Mouse (Mus musculus): ENCODE data around the gene Ddx1. TPM values are rescaled to one million over a fixed set of nuclear protein-coding genes. Genes with fewer than 3 reads are reported as not detected.

Gene Ddx1
- polyA plus RNA-seq, 1 experiment, result 43.2 TPM

DNA sequence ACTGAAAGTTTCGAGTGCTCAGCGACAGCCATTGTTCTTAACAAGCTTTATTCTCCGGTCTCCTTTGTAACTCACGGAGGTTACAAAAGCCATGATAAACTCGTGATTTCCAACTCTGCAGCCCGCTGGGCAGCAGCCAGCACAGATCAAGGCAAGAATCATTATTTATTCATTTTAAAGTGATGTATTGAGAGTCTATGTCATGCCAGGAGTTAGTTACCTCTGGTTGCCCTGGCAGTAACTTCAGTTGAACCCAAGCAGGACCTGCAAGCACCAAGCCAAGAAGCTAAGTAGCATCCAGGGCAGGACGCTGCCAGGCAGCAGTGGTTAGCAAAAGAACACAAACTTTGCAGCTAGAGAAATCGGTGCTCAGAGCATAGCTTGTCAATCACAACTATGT, 41.9 kb downstream of the Ddx1 start:
- TF ChIP-seq MYOG (IDR thresholded peaks at IDR 0.05; ENCODE audit: control insufficient read depth in 1 of 3, insufficient read depth in 1 of 3, insufficient read length in 2 of 3, low read depth in 2 of 3), result no peak
- TF ChIP-seq E2F4 (IDR thresholded peaks at IDR 0.05; ENCODE audit: insufficient read depth), result no peak
- TF ChIP-seq POLR2A (IDR thresholded peaks at IDR 0.05; ENCODE audit: insufficient read length, low read depth), result no peak
- no peak for TF ChIP-seq POLR2AphosphoS2 (IDR thresholded peaks at IDR 0.05; ENCODE audit: insufficient read length, low read depth)
- TF ChIP-seq USF1 (IDR thresholded peaks at IDR 0.05; ENCODE audit: low read depth), result no peak
- TF ChIP-seq TCF3 (IDR thresholded peaks at IDR 0.05; ENCODE audit: insufficient read length, low read depth), result no peak
- TF ChIP-seq REST (IDR thresholded peaks at IDR 0.05; ENCODE audit: insufficient read depth, insufficient read length), result no peak
- TF ChIP-seq MAX (IDR thresholded peaks at IDR 0.05; ENCODE audit: low read depth), result no peak
- no peak for TF ChIP-seq TCF12 (IDR thresholded peaks at IDR 0.05; ENCODE audit: insufficient read depth, poor library complexity, severe bottlenecking)
- TF ChIP-seq CEBPB (IDR thresholded peaks at IDR 0.05; ENCODE audit: insufficient read depth, poor library complexity, severe bottlenecking), result no peak
- no peak for TF ChIP-seq MYOD1 (IDR thresholded peaks at IDR 0.05; ENCODE audit: control insufficient read depth in 1 of 3, insufficient read length in 2 of 3, low read depth in 2 of 3)
- TF ChIP-seq SRF (IDR thresholded peaks at IDR 0.05; ENCODE audit: control insufficient read depth, insufficient read length, low read depth), result no peak
- no peaks in the 10 kb centered on the region for H3K36me3 ChIP-seq (ENCODE audit: control insufficient read depth, insufficient read depth)
- H3ac ChIP-seq (ENCODE audit: control insufficient read depth, insufficient read length), result no peak overlapping the region
- H3K27me3 ChIP-seq (ENCODE audit: control insufficient read depth, insufficient read depth, insufficient read length), result no peaks in the 10 kb centered on the region
- H3K79me2 ChIP-seq (ENCODE audit: control insufficient read depth, insufficient read depth), result no peaks in the 10 kb centered on the region
- no peak overlapping the region for H3K4me3 ChIP-seq
- H3K4me2 ChIP-seq (ENCODE audit: low read depth), result no peak overlapping the region

DNA sequence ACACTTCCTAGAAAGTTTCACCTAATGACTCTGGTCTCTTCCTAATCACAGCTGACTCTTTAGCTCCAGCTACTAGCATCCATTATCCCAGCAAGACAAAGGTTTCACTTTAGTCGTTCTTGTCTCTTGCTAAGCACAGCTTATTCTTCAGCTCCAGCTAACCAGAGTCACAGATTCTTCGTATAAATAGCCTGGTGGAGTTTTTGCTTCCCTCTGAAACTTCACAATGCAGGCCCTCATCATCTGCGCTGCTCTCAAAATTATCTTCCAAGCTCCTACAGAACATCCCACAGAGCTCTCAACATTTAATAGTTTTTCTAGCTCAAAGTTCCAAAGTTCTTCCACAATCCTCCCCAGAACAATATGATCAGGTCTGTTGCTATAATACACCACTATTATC, 43.3 kb downstream of the Ddx1 start:
- TF ChIP-seq TCF12 (IDR thresholded peaks at IDR 0.05; ENCODE audit: insufficient read depth, poor library complexity, severe bottlenecking), result no peak
- no peak for TF ChIP-seq MAX (IDR thresholded peaks at IDR 0.05; ENCODE audit: low read depth)
- TF ChIP-seq USF1 (IDR thresholded peaks at IDR 0.05; ENCODE audit: low read depth), result no peak
- no peak for TF ChIP-seq MYOG (IDR thresholded peaks at IDR 0.05; ENCODE audit: control insufficient read depth in 1 of 3, insufficient read depth in 1 of 3, insufficient read length in 2 of 3, low read depth in 2 of 3)
- TF ChIP-seq POLR2AphosphoS2 (IDR thresholded peaks at IDR 0.05; ENCODE audit: insufficient read length, low read depth), result no peak
- no peak for TF ChIP-seq POLR2A (IDR thresholded peaks at IDR 0.05; ENCODE audit: insufficient read length, low read depth)
- H3K4me2 ChIP-seq (ENCODE audit: low read depth), result no peak overlapping the region
- H3K36me3 ChIP-seq (ENCODE audit: control insufficient read depth, insufficient read depth), result no peaks in the 10 kb centered on the region
- no peak overlapping the region for H3K4me3 ChIP-seq
- no peaks in the 10 kb centered on the region for H3K79me2 ChIP-seq (ENCODE audit: control insufficient read depth, insufficient read depth)
- no peaks in the 10 kb centered on the region for H3K27me3 ChIP-seq (ENCODE audit: control insufficient read depth, insufficient read depth, insufficient read length)
- no peak overlapping the region for H3ac ChIP-seq (ENCODE audit: control insufficient read depth, insufficient read length)

DNA sequence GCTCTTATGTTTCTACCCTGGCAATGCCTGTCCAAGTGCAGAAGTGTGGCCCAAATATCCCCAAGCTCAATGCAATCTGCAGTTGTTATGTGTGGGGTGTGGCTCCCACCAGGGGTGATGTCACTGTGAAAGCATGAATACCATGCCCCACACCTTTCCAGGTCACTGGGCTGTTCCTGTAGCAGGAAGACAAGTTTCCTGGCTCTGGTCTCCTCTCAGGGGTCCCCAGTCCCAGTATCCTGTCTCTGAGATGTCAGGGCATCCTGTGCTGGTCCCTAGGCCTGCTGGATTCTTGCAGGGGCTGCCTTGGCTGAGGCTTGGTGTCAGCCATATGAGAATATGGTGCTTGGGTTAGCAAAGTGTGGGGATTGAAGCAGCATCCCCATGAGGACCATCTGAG, 46.7 kb downstream of the Ddx1 start:
- Histone ChIP-seq H3ac (ENCODE audit: control insufficient read depth, insufficient read length) (no peak overlapping the region), H3K4me3 (no peak overlapping the region), H3K36me3 (ENCODE audit: control insufficient read depth, insufficient read depth) (no peaks in the 10 kb centered on the region), H3K79me2 (ENCODE audit: control insufficient read depth, insufficient read depth) (no peaks in the 10 kb centered on the region), H3K4me2 (ENCODE audit: low read depth) (no peak overlapping the region), H3K27me3 (ENCODE audit: control insufficient read depth, insufficient read depth, insufficient read length) (no peaks in the 10 kb centered on the region)
- TF ChIP-seq CEBPB (IDR thresholded peaks at IDR 0.05; ENCODE audit: insufficient read depth, poor library complexity, severe bottlenecking), result no peak
- TF ChIP-seq MYOD1 (IDR thresholded peaks at IDR 0.05; ENCODE audit: control insufficient read depth in 1 of 3, insufficient read length in 2 of 3, low read depth in 2 of 3), result no peak
- no peak for TF ChIP-seq REST (IDR thresholded peaks at IDR 0.05; ENCODE audit: insufficient read depth, insufficient read length)
- no peak for TF ChIP-seq USF1 (IDR thresholded peaks at IDR 0.05; ENCODE audit: low read depth)
- TF ChIP-seq POLR2AphosphoS2 (IDR thresholded peaks at IDR 0.05; ENCODE audit: insufficient read length, low read depth), result no peak
- TF ChIP-seq E2F4 (IDR thresholded peaks at IDR 0.05; ENCODE audit: insufficient read depth), result no peak
- no peak for TF ChIP-seq MAX (IDR thresholded peaks at IDR 0.05; ENCODE audit: low read depth)
- TF ChIP-seq TCF3 (IDR thresholded peaks at IDR 0.05; ENCODE audit: insufficient read length, low read depth), result no peak
- TF ChIP-seq MYOG (IDR thresholded peaks at IDR 0.05; ENCODE audit: control insufficient read depth in 1 of 3, insufficient read depth in 1 of 3, insufficient read length in 2 of 3, low read depth in 2 of 3), result no peak
- no peak for TF ChIP-seq TCF12 (IDR thresholded peaks at IDR 0.05; ENCODE audit: insufficient read depth, poor library complexity, severe bottlenecking)
- no peak for TF ChIP-seq POLR2A (IDR thresholded peaks at IDR 0.05; ENCODE audit: insufficient read length, low read depth)
- no peak for TF ChIP-seq SRF (IDR thresholded peaks at IDR 0.05; ENCODE audit: control insufficient read depth, insufficient read length, low read depth)

DNA sequence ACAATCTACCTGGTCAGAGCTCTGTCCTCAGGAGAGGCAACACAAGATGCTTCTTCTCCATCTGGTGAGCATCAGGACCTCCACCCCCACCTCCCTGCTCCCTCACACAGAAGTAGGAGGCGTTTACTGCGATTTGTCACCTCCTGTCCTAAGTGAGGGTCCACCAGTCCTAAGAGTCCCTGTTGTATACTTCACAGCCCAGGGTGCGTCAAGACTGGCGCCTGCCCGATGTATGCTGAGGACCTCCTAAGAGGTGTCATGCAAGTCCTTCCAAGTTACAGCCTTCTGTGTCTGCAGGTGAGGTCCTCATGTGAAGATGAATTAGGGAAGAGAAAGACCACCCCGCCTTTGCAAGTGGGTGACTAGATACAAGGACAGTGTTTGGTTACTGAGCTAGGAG, 48.4 kb downstream of the Ddx1 start:
- H3K79me2 ChIP-seq (ENCODE audit: control insufficient read depth, insufficient read depth), result no peaks in the 10 kb centered on the region
- no peak overlapping the region for H3K4me2 ChIP-seq (ENCODE audit: low read depth)
- H3K4me3 ChIP-seq, result no peak overlapping the region
- no peaks in the 10 kb centered on the region for H3K36me3 ChIP-seq (ENCODE audit: control insufficient read depth, insufficient read depth)
- no peak for TF ChIP-seq MAX (IDR thresholded peaks at IDR 0.05; ENCODE audit: low read depth)
- no peak overlapping the region for H3ac ChIP-seq (ENCODE audit: control insufficient read depth, insufficient read length)
- no peaks in the 10 kb centered on the region for H3K27me3 ChIP-seq (ENCODE audit: control insufficient read depth, insufficient read depth, insufficient read length)

DNA sequence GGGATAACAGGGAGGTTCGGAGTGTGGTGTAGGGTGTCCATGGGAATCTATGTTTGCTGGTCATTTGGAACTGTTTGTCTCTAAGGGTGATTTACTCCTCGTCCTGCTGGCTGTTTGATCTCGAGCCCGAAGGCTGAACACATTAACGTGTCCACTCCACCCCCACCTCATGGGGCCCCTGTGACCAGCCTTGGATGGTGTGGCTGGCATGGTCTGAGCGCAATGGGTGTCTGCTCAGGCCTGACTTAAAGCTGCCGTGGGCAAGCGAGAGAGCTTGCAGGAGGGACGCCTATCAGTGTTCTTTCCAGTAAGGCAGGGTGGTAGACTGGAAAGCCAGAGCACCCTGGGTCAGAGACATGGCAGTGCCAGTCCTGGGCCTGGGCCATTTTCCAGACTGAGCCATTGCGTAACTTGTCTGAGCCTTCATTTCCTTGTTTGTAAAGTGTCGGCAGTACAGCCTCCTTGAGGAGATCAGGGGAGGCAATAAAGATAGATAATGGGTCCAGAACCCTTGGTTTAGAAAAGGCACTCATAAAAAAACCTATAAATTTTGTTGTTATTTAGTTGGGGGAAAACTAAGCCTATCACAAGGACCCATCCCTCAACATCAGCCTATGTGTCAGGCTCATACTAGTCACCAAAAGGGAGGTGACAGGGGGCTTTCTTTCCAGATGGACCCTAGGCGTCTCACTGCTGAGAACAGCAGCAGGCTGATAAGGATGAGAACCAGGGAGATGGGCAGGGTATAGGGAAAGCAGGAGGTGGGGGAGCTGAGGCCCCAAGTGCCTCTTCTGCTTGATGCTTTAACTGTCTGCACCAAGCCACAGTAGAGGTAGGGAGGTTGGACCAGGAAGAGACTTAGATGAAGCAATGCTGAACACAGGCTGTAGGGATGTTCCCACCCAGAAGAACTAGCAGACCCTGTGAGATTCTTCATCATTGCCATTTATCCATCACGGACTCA, 49.4 kb downstream of the Ddx1 start:
- no peaks in the 10 kb centered on the region for H3K79me2 ChIP-seq (ENCODE audit: control insufficient read depth, insufficient read depth)
- H3ac ChIP-seq (ENCODE audit: control insufficient read depth, insufficient read length), result no peak overlapping the region
- no peak overlapping the region for H3K4me3 ChIP-seq
- H3K4me2 ChIP-seq (ENCODE audit: low read depth), result no peak overlapping the region
- no peaks in the 10 kb centered on the region for H3K27me3 ChIP-seq (ENCODE audit: control insufficient read depth, insufficient read depth, insufficient read length)
- TF ChIP-seq E2F4 (IDR thresholded peaks at IDR 0.05; ENCODE audit: insufficient read depth) (no peak), CEBPB (IDR thresholded peaks at IDR 0.05; ENCODE audit: insufficient read depth, poor library complexity, severe bottlenecking) (no peak)
- no peaks in the 10 kb centered on the region for H3K36me3 ChIP-seq (ENCODE audit: control insufficient read depth, insufficient read depth)
